Mouse (Mus musculus) G1E-ER4 (cell line): Measurements from ENCODE around the gene 3110021N24Rik. TPM values are rescaled to one million over a fixed set of nuclear protein-coding genes. Genes with fewer than 3 reads are reported as not detected.

Experiments used
- GATA1 ChIP-seq: IDR thresholded peaks from one replicate; pipeline ENCODE4 v1.8.0; 2012; ENCODE audit warnings: low read length, inconsistent platforms
- polyA plus RNA-seq: library from polyadenylated mRNA; stranded (reverse); fragments of >175 nt; gene quantifications from 2 replicates; pipeline ENCODE4 v1.2.3, GENCODE M21; 2012

Gene 3110021N24Rik
- polyA plus RNA-seq, result not detected in 2 replicates

GRCm38 (mm10) chr4:108719349-108719748 is at the start of gene 3110021N24Rik:
Gene 3110021N24Rik, plus strand, starts transcription at chr4:108719649.
- TF ChIP-seq GATA1, result no peak

- no peak for TF ChIP-seq GATA1
These were observed 33.3 kb upstream of the 3110021N24Rik start for GRCm38 (mm10) chr4:108686156-108686555.

- no peak for TF ChIP-seq GATA1
These were observed 29.0 kb upstream of the 3110021N24Rik start for GRCm38 (mm10) chr4:108690479-108690878.

- TF ChIP-seq GATA1, result no peak
These were observed 28.0 kb upstream of the 3110021N24Rik start for GRCm38 (mm10) chr4:108691469-108691868.

- TF ChIP-seq GATA1, result no peak
These were observed 22.5 kb upstream of the 3110021N24Rik start for GRCm38 (mm10) chr4:108696934-108697333.

- TF ChIP-seq GATA1, result no peak
These were observed 11.2 kb upstream of the 3110021N24Rik start for GRCm38 (mm10) chr4:108708209-108708608.

GRCm38 (mm10) chr4:108721245-108721784 is 1.9 kb downstream of the 3110021N24Rik start:
- no peak for TF ChIP-seq GATA1

- TF ChIP-seq GATA1, result no peak
These were observed 4.7 kb downstream of the 3110021N24Rik start for GRCm38 (mm10) chr4:108724102-108724501.

- TF ChIP-seq GATA1, result no peak
These were observed 11.0 kb downstream of the 3110021N24Rik start for GRCm38 (mm10) chr4:108730450-108730849.

- no peak for TF ChIP-seq GATA1
These were observed 12.1 kb downstream of the 3110021N24Rik start for GRCm38 (mm10) chr4:108731582-108731981.

GRCm38 (mm10) chr4:108746160-108746873 is 26.9 kb downstream of the 3110021N24Rik start:
- TF ChIP-seq GATA1, result no peak

- no peak for TF ChIP-seq GATA1
These were observed 40.1 kb downstream of the 3110021N24Rik start for GRCm38 (mm10) chr4:108759583-108759982.

- no peak for TF ChIP-seq GATA1
These were observed 49.1 kb downstream of the 3110021N24Rik start for GRCm38 (mm10) chr4:108768527-108768926.

- TF ChIP-seq GATA1, result no peak
These were observed 60.3 kb downstream of the 3110021N24Rik start for GRCm38 (mm10) chr4:108779763-108780056.

GRCm38 (mm10) chr4:108780057-108780863 is 60.8 kb downstream of the 3110021N24Rik start, which contains the start of gene Zfyve9:
Gene Zfyve9, minus strand, starts transcription at chr4:108780798.
- TF ChIP-seq GATA1, result no peak

- TF ChIP-seq GATA1, result no peak
These were observed 61.4 kb downstream of the 3110021N24Rik start for GRCm38 (mm10) chr4:108780864-108781205.

GRCm38 (mm10) chr4:108781596-108781995 is 62.1 kb downstream of the 3110021N24Rik start:
- no peak for TF ChIP-seq GATA1
